Mouse (Mus musculus) 416B (cell line): ENCODE measurements around the gene Gm8890.
"Not testable (repeated sequence)": the region's sequence is repeated elsewhere in the genome, so short reads cannot be mapped to it uniquely, and the experiment has no call there.

Source experiments
- DNase-seq: peaks from one replicate; pipeline ENCODE4 v3.0.0; 2011; ENCODE audit warnings: low read depth

The Gm8890 gene

DNA sequence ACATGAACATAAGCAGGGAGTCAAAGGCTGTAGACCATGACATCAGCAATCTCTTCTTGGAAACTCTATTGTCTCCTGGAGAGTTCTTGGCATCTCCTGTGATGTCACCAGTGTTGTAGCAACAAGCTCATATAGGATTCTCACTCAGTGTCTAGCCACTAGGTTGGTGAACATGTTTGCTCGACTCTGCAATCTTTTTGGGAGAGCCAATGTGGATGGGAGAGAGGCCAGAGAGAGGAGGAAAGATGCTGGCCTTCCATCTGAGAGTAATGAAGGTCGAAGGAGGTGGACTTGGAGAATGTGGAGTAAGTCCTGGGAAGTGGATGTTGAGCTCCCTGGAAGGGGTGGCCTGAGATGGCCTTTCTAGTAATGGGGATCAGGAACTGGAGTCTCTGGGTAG lies at the start of gene Gm8890:
Gene Gm8890 (plus strand): TSS at position 301 of the 400 bp plus-strand sequence.
- not testable (repeated sequence) for DNase-seq

DNA sequence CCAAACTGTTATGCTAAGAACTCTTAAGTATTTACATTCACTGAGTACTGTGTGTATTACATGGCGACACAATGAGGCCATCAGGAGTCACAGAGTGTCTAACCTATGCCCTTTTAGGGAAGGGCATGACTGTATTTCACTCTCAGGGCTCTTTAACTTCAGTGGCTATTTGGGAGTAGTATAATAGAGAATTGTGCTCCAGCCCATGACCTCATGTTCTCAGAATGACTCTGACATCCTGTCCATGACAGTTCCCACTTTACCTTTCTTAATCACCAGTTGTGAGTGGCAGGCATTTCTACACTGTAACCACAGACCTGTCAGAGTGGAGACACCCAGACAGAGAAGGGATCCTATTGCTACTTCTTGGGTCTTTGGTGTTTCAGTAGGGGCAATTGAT lies 388 bp downstream of the Gm8890 start:
- DNase-seq = not testable (repeated sequence)
